21 mouse cellular contexts compared by ENCODE assay signal in the genomic region with DNA sequence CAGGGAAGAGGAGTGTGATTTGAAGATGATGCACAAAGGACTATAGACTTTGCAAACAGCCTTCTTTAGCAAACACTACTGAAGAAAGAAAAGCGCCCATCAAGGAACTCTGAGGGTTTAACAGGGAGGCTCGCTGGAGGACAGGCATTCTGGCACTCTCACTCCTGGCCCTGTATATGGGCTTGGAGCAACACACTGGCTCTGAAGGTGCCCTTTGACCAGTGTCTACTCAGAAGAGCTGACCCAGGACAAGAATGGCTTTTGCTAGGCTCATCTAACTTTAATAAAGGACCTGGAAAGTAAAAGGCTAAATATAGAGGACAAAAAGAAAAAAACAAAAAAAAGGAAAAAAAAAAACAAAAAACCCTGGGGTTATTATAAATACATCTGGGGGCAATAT. TPM values are rescaled to one million over a fixed set of nuclear protein-coding genes. Genes with fewer than 3 reads are reported as not detected.
DNase-seq lines count a peak whose midpoint lies in the region; ATAC-seq and TF ChIP-seq lines count a peak whose summit lies in the region.
"Had no signal": no experiment of that assay in that cellular context is flagged by ENCODE, and none has a peak within 500 bp of the region (broad histone marks: within the 10 kb centered on the region; RNA-seq: fewer than 3 reads in every experiment).

No protein-coding gene starts in this region.

- no peak for TF ChIP-seq RAD21 in CH12.LX (IDR thresholded peaks at IDR 0.05; ENCODE audit: low read depth, low read length)

- in situ Hi-C loops in CH12.LX (cut with MboI; ENCODE audit: low pct_ligation_motif_present, low pct_unique_long_range_greater_than_20kb, low sequenced_read_pairs), result no loop called here

- peak; percentile 34 for DNase-seq in kidney, adult 11 months
- DNase-seq in kidney, adult 18-20 months, result no peak
- DNase-seq in kidney, adult 9 months, result peak; percentile 36
- DNase-seq in kidney, postnatal 14 days, result no peak
- peak; percentile 34 to 40 for DNase-seq in kidney, postnatal 36 days
- no peak for DNase-seq in CH12.LX (ENCODE audit: extremely low read depth)
- DNase-seq: adrenal gland, postnatal 25 days; B cell, adult 2 months; cerebellum, adult 11 months; cerebellum, adult 18-20 months; cerebellum, adult 8-10 months; cerebellum, adult 9-11 months; cerebellum, postnatal 14 days; cerebellum, postnatal 36 days; embryo, embryonic 11 days had no signal

- no peak overlapping the region for H3K9ac ChIP-seq in kidney, embryonic 16.5 days (replicated peaks; ENCODE audit: low read length)
- no peak overlapping the region for H3K9ac ChIP-seq in CH12.LX (ENCODE audit: insufficient read depth, low read depth)
- H3K9ac ChIP-seq: embryonic facial prominence, embryonic 13.5 days; embryonic facial prominence, embryonic 15.5 days; forebrain, embryonic 13.5 days; forebrain, embryonic 15.5 days had no signal

- H3K4me2 ChIP-seq in kidney, embryonic 16.5 days (replicated peaks; ENCODE audit: low read depth, low read length), result no peak overlapping the region
- H3K4me2 ChIP-seq in CH12.LX (ENCODE audit: insufficient read depth, low read depth, poor library complexity, severe bottlenecking), result no peak overlapping the region
- H3K4me2 ChIP-seq: embryonic facial prominence, embryonic 13.5 days; embryonic facial prominence, embryonic 15.5 days; forebrain, embryonic 13.5 days; forebrain, embryonic 15.5 days had no signal

- no peak for TF ChIP-seq EP300 in CH12.LX (IDR thresholded peaks at IDR 0.05; ENCODE audit: low read length)

- H3K36me3 ChIP-seq in kidney, embryonic 16.5 days (ENCODE audit: insufficient read depth, low read length), result peaks cover 61% of the 10 kb centered on the region
- peaks cover 60 to 75% of the 10 kb centered on the region in 2 experiments for H3K36me3 ChIP-seq in CH12.LX (replicated peaks in 1 of 2; ENCODE audit: control insufficient read depth in 1 of 2, insufficient read depth in 1 of 2, low read length in 1 of 2)

- ATAC-seq in kidney, embryonic 16.5 days (ENCODE audit: low FRiP score, low TSS enrichment), result no peak
- ATAC-seq: CD4-positive, CD25-positive, alpha-beta regulatory T cell, adult 4 months; forebrain, embryonic 13.5 days; forebrain, embryonic 15.5 days had no signal

- no peak for TF ChIP-seq CTCF in CH12.LX (conservative IDR thresholded peaks at IDR 0.05 in 1 of 2, IDR thresholded peaks at IDR 0.05 in 1 of 2; ENCODE audit: low read depth in 2 of 2, low read length in 2 of 2)

- H3K27ac ChIP-seq in kidney, embryonic 16.5 days (ENCODE audit: low read length), result no peak overlapping the region
- H3K27ac ChIP-seq in CH12.LX (ENCODE audit: insufficient read depth, low read depth), result no peak overlapping the region
- H3K27ac ChIP-seq: embryonic facial prominence, embryonic 13.5 days; embryonic facial prominence, embryonic 15.5 days; forebrain, embryonic 13.5 days; forebrain, embryonic 15.5 days had no signal

- H3K4me1 ChIP-seq in kidney, embryonic 16.5 days (ENCODE audit: insufficient read depth, low read length), result no peaks in the 10 kb centered on the region
- no peaks in the 10 kb centered on the region for H3K4me1 ChIP-seq in CH12.LX (ENCODE audit: control insufficient read depth in 1 of 2, insufficient read depth in 2 of 2)
- H3K4me1 ChIP-seq: embryonic facial prominence, embryonic 13.5 days; embryonic facial prominence, embryonic 15.5 days; forebrain, embryonic 13.5 days; forebrain, embryonic 15.5 days had no signal

- peaks cover 5% of the 10 kb centered on the region; the same call in 1 of the 2 replicates for H3K79me2 ChIP-seq in CH12.LX (replicated peaks; ENCODE audit: control insufficient read depth, extremely low read depth, insufficient read depth, poor library complexity, severe bottlenecking)

- 92% methylated on average over 2 of the region's 2 CpGs for WGBS in kidney, embryonic 16.5 days

- peak; percentile 1; the same call in 1 of the 2 replicates for TF ChIP-seq POLR2A in CH12.LX (IDR thresholded peaks at IDR 0.05; ENCODE audit: low read depth, low read length)

- no peak overlapping the region for H3K4me3 ChIP-seq in kidney, embryonic 16.5 days (ENCODE audit: low read length)
- no peak overlapping the region for H3K4me3 ChIP-seq in CH12.LX (replicated peaks in 1 of 3; ENCODE audit: low read depth in 2 of 3, low read length in 2 of 3, poor library complexity in 1 of 3)
- H3K4me3 ChIP-seq: embryonic facial prominence, embryonic 13.5 days; embryonic facial prominence, embryonic 15.5 days; forebrain, embryonic 13.5 days; forebrain, embryonic 15.5 days had no signal

- no peaks in the 10 kb centered on the region for H3K27me3 ChIP-seq in kidney, embryonic 16.5 days (ENCODE audit: insufficient read depth, low read length)
- H3K27me3 ChIP-seq in CH12.LX (replicated peaks), result no peaks in the 10 kb centered on the region
- H3K27me3 ChIP-seq: embryonic facial prominence, embryonic 13.5 days; embryonic facial prominence, embryonic 15.5 days; forebrain, embryonic 13.5 days; forebrain, embryonic 15.5 days had no signal

- dilution Hi-C loops in CH12.LX (cut with MboI; ENCODE audit: extremely low pct_ligation_motif_present, extremely low pct_unique_long_range_greater_than_20kb, low sequenced_read_pairs), result no loop called here

- H3K9me3 ChIP-seq in kidney, embryonic 16.5 days (ENCODE audit: low read length), result no peaks in the 10 kb centered on the region
- H3K9me3 ChIP-seq in CH12.LX (replicated peaks; ENCODE audit: low read length), result no peaks in the 10 kb centered on the region
- H3K9me3 ChIP-seq: embryonic facial prominence, embryonic 13.5 days; embryonic facial prominence, embryonic 15.5 days; forebrain, embryonic 13.5 days; forebrain, embryonic 15.5 days had no signal

TF ChIP-seq in CH12.LX, 34 proteins besides CTCF, POLR2A, EP300 and RAD21:
- TF ChIP-seq HCFC1 (IDR thresholded peaks at IDR 0.05; ENCODE audit: low read depth, low read length) (no peak), ZC3H11A (IDR thresholded peaks at IDR 0.05; ENCODE audit: low read depth, low read length) (no peak), POLR2AphosphoS2 (IDR thresholded peaks at IDR 0.05; ENCODE audit: low read depth, low read length) (0 out of 2 replicates have a peak, but pooled peaks have one; percentile 27), ZNF384 (IDR thresholded peaks at IDR 0.05; ENCODE audit: low read depth, low read length) (no peak)

RNA-seq across cellular contexts. Expression of gene Eloa, which starts 16.6 kb away (rescaled TPM):
- polyA plus RNA-seq in kidney, embryonic 16.5 days (2015; fragmentation: Nextera tagmentation; extraction: Ambion mirVana), result 45.1 and 45.2 TPM in 2 replicates
- 45.8 and 52.2 TPM in 2 replicates for total RNA-seq in CH12.LX (2012; rRNA removed)
- total RNA-seq in CH12.LX (2014; rRNA removed), result 64.9 and 66.0 TPM in 2 replicates
- polyA plus RNA-seq in CH12.LX (2012; ENCODE audit: insufficient read length, low read depth), result 61.6 and 66.2 TPM in 2 replicates

RNA-seq across cellular contexts. Expression of gene Pithd1, which starts 17.9 kb away (rescaled TPM):
- polyA plus RNA-seq in kidney, embryonic 16.5 days (2015; fragmentation: Nextera tagmentation; extraction: Ambion mirVana), result 46.8 and 48.7 TPM in 2 replicates
- total RNA-seq in CH12.LX (2012; rRNA removed) (53.2 and 65.4 TPM in 2 replicates), CH12.LX (2014; rRNA removed) (87.5 and 93.2 TPM in 2 replicates)
- polyA plus RNA-seq in CH12.LX (2012; ENCODE audit: insufficient read length, low read depth), result 53.2 and 67.1 TPM in 2 replicates

RNA-seq across cellular contexts. Expression of gene Lypla2, which starts 32.5 kb away (rescaled TPM):
- 143 and 147 TPM in 2 replicates for polyA plus RNA-seq in kidney, embryonic 16.5 days (2015; fragmentation: Nextera tagmentation; extraction: Ambion mirVana)
- total RNA-seq in CH12.LX (2012; rRNA removed), result 54.0 and 54.9 TPM in 2 replicates
- total RNA-seq in CH12.LX (2014; rRNA removed), result 55.9 and 57.2 TPM in 2 replicates
- 91.8 and 96.5 TPM in 2 replicates for polyA plus RNA-seq in CH12.LX (2012; ENCODE audit: insufficient read length, low read depth)

RNA-seq across cellular contexts. Expression of gene Gale, which starts 41.4 kb away (rescaled TPM):
- 40.6 and 40.7 TPM in 2 replicates for polyA plus RNA-seq in kidney, embryonic 16.5 days (2015; fragmentation: Nextera tagmentation; extraction: Ambion mirVana)
- total RNA-seq in CH12.LX (2012; rRNA removed), result 39.4 and 40.5 TPM in 2 replicates
- total RNA-seq in CH12.LX (2014; rRNA removed), result 32.9 and 34.8 TPM in 2 replicates
- 23.6 and 23.8 TPM in 2 replicates for polyA plus RNA-seq in CH12.LX (2012; ENCODE audit: insufficient read length, low read depth)

RNA-seq across cellular contexts. Expression of gene Rpl11, which starts 48.3 kb away (rescaled TPM):
- 372 and 438 TPM in 2 replicates for polyA plus RNA-seq in kidney, embryonic 16.5 days (2015; fragmentation: Nextera tagmentation; extraction: Ambion mirVana)
- total RNA-seq in CH12.LX (2012; rRNA removed) (2,513 and 2,636 TPM in 2 replicates), CH12.LX (2014; rRNA removed) (1,648 and 1,661 TPM in 2 replicates)
- polyA plus RNA-seq in CH12.LX (2012; ENCODE audit: insufficient read length, low read depth), result 1,170 and 1,488 TPM in 2 replicates

Comparison
In these comparisons a context has a peak if more than half of its experiments do, and no peak if none do; other contexts are left out.
1. DNase-seq: peak in kidney, adult 11 months (single experiment), kidney, adult 9 months (single experiment) and kidney, postnatal 36 days (2 of 2); none in kidney, adult 18-20 months (single experiment), kidney, postnatal 14 days (single experiment) and CH12.LX (single experiment).